10 mouse cellular contexts compared by ENCODE assay signal in genomic region chr3:130947277-130947606, GRCm38 (mm10).
A peak's percentile ranks its signal among the peaks of the same experiment; 100 is the strongest.
DNase-seq lines count a peak whose midpoint lies in the region; ATAC-seq and TF ChIP-seq lines count a peak whose summit lies in the region.
"Had no signal": no experiment of that assay in that cellular context is flagged by ENCODE, and none has a peak within 500 bp of the region (broad histone marks: within the 10 kb centered on the region; RNA-seq: fewer than 3 reads in every experiment).

No protein-coding gene starts in this region.

- TF ChIP-seq CTCF in thymus, adult 2 months (IDR thresholded peaks at IDR 0.05; ENCODE audit: borderline replicate concordance, control insufficient read depth, extremely low read depth, insufficient read depth, low read length, poor library complexity), result no peak

- no peaks in the 10 kb centered on the region for H3K36me3 ChIP-seq in limb, embryonic 12.5 days
- no peaks in the 10 kb centered on the region for H3K36me3 ChIP-seq in limb, embryonic 10.5 days
- no peaks in the 10 kb centered on the region for H3K36me3 ChIP-seq in thymus, adult 2 months (ENCODE audit: control insufficient read depth, insufficient read depth, low read length)
- H3K36me3 ChIP-seq: liver, embryonic 13.5 days had no signal

- H3K4me1 ChIP-seq in limb, embryonic 12.5 days (replicated peaks), result peaks cover 17% of the 10 kb centered on the region; the same call in 1 of the 2 replicates
- H3K4me1 ChIP-seq in limb, embryonic 10.5 days, result peaks cover 31% of the 10 kb centered on the region
- peaks cover 43% of the 10 kb centered on the region for H3K4me1 ChIP-seq in thymus, adult 2 months (replicated peaks; ENCODE audit: control insufficient read depth, insufficient read depth, low read length)
- H3K4me1 ChIP-seq: liver, embryonic 13.5 days had no signal

- H3K27ac ChIP-seq in limb, embryonic 12.5 days, result no peak overlapping the region
- H3K27ac ChIP-seq in limb, embryonic 10.5 days, result no peak overlapping the region
- H3K27ac ChIP-seq in thymus, adult 2 months (ENCODE audit: control insufficient read depth, insufficient read depth, low read length), result peak overlapping the region; percentile 99
- H3K27ac ChIP-seq: liver, embryonic 13.5 days had no signal

- DNase-seq in limb, embryonic 10.5 days (ENCODE audit: low spot score), result no peak
- peak; percentile 85 for DNase-seq in thymus, adult 2 months
- no peak for DNase-seq in MN1 (ENCODE audit: low spot score)
- no peak for DNase-seq in cerebellum, adult 18-20 months
- no peak for DNase-seq in adrenal gland, postnatal 14 days
- DNase-seq: kidney, adult 2 months; liver, embryonic 13.5 days had no signal

- ATAC-seq in limb, embryonic 12.5 days (ENCODE audit: insufficient number of reproducible peaks, insufficient read depth, low FRiP score, low TSS enrichment, low read depth), result 0 out of 2 replicates have a peak, but pooled peaks have one; percentile 22
- peak; percentile 96 for ATAC-seq in activated CD4-positive, CD25-positive, alpha-beta regulatory T cell, adult 4 months
- peak; percentile 59 for ATAC-seq in megakaryocyte, adult 5-6 weeks (ENCODE audit: poor library complexity, severe bottlenecking)

- H3K4me3 ChIP-seq in limb, embryonic 12.5 days (replicated peaks), result no peak overlapping the region
- H3K4me3 ChIP-seq in limb, embryonic 10.5 days, result no peak overlapping the region
- H3K4me3 ChIP-seq in thymus, adult 2 months (ENCODE audit: control insufficient read depth, insufficient read depth, low read length), result peak overlapping the region; percentile 40
- H3K4me3 ChIP-seq: liver, embryonic 13.5 days had no signal

- TF ChIP-seq POLR2A in thymus, adult 2 months (IDR thresholded peaks at IDR 0.05; ENCODE audit: control insufficient read depth, extremely low read depth, insufficient read depth, low read length, poor library complexity), result no peak

- no peak overlapping the region for H3K4me2 ChIP-seq in limb, embryonic 12.5 days
- H3K4me2 ChIP-seq: liver, embryonic 13.5 days had no signal

- no peaks in the 10 kb centered on the region for H3K9me3 ChIP-seq in limb, embryonic 12.5 days
- H3K9me3 ChIP-seq in limb, embryonic 10.5 days (replicated peaks), result no peaks in the 10 kb centered on the region
- H3K9me3 ChIP-seq: liver, embryonic 13.5 days had no signal

- 55% methylated on average over 4 of the region's 4 CpGs for WGBS in limb, embryonic 12.5 days
- 86% methylated on average over 4 of the region's 4 CpGs for WGBS in limb, embryonic 10.5 days
- 1% methylated on average over 4 of the region's 4 CpGs for WGBS in thymus, adult 2 months

- no peak overlapping the region for H3K9ac ChIP-seq in limb, embryonic 12.5 days (replicated peaks)
- H3K9ac ChIP-seq: liver, embryonic 13.5 days had no signal

- no peaks in the 10 kb centered on the region for H3K27me3 ChIP-seq in limb, embryonic 12.5 days
- no peaks in the 10 kb centered on the region; the same call in 1 of the 2 replicates for H3K27me3 ChIP-seq in limb, embryonic 10.5 days (ENCODE audit: low read depth, poor library complexity, severe bottlenecking)
- no peaks in the 10 kb centered on the region for H3K27me3 ChIP-seq in thymus, adult 2 months (ENCODE audit: control insufficient read depth, insufficient read depth, low read length)

Comparison
In these comparisons a context has a peak if more than half of its experiments do, and no peak if none do; other contexts are left out.
1. ATAC-seq: peak in every context shown above with its lines; median percentile 96 in activated CD4-positive, CD25-positive, alpha-beta regulatory T cell, adult 4 months; 59 in megakaryocyte, adult 5-6 weeks; 22 in limb, embryonic 12.5 days.